Mouse (Mus musculus): ENCODE measurements at regions not wholly inside any gene's neighbourhood (a gene's known extent, or its start where the extent isn't known, plus 50 kb on each side); places are given as distances from the start of the nearest gene placed in this dataset.

- DNase-seq (ENCODE audit: low spot score) = peak; percentile 44
Observed at GRCm38 (mm10) chr19:32939692-32940091, 182.4 kb downstream of the Pten start.

DNA sequence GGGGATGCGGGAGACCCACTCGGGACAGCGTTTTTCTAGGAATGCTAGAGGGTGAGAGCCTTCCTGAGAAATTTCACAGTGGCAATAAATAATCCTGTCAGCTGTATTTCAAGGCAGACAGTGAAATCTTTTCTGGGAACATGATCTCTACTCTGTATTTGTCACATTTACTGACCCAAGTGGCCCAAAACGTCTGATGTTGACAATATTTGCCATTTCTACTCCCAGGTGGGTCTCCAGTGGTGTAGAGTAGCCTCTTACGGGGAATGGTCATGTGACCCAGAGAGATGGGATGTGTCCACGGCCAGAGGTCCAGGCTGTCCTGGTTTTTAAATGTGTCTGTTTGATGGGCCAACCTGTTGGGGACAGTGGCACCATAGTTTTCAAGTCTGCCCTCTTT lies 183.5 kb downstream of the Pten start:
- no peak for DNase-seq (ENCODE audit: low spot score)

GRCm38 (mm10) chr19:32943594-32944230 lies 186.4 kb downstream of the Pten start:
- no peak for DNase-seq (ENCODE audit: low spot score)

DNA sequence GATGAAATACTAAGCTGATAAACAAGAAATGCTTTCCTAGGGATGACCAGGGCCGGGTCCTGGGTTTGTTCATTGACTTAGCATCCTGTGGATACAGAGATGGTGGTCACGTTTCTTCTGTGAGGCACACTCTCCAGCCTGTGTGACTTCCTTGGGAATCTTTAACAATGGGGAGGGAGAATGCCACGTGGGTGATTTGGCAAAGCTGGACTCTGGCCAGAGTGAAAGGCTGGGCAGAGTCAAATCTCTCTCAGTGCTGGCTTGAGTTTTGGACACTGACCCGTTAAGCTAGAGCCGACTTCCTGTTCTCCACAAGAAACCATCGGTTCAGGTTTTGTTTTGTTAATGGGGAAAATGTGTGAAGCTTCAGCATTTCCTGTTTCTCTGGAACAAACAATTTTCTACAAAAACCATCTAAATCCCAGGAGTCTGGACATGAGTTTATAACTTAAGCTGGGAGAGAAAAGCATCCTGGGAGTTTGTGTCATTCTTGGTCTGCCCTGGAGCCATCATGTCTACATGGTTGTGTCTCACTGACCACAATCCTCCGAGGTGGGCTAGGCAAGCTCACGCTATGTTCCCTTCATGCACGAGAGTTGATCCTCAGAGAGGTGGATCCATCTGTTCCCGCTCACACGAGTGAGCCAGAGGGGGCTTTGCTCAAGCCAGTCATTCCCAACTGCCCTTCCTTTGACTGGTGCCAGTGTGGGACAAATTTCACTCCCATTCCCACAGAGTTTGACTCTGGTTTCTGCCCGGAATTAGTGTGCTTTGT lies 190.0 kb downstream of the Pten start:
- no peak for DNase-seq (ENCODE audit: low spot score)

DNA sequence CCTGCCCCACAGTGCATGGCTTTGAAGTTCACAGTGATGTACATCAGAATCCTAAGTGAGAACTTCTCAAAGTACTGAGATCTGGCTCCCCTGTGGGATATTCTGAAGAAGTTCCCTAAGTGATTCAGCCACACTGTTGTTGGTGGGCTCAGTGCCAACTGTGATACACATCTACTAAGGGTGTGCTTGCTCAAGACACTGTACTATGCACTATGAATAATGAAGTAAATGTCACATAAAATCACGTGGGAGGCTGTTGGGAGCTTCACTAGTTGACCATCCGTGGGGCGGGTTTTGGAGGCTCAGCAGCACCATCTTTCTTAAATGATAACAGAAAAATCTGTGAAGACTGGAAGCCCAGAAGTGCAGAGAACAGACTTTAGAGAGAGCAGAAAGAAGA lies 193.0 kb downstream of the Pten start:
- no peak for DNase-seq (ENCODE audit: low spot score)

DNA sequence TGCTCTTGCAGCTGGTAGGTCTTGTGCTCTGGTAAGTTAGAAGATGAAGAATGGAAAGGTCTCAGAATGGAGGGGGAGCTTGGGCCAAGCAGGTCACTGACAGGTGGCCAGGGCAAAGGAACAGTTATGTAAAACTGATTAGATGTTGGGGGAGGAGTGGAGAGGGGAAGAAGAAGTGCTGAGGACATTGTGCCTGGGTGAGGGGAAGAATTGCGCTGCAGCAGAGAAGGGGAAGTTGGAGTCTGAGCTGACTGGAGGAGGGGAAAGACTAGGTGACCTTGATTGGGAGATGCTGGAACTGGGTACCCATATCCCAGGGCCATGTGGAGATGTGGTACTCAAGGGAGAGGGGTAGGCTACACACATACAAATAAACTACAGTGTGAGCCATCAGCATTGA lies 193.5 kb downstream of the Pten start:
- no peak for DNase-seq (ENCODE audit: low spot score)

DNA sequence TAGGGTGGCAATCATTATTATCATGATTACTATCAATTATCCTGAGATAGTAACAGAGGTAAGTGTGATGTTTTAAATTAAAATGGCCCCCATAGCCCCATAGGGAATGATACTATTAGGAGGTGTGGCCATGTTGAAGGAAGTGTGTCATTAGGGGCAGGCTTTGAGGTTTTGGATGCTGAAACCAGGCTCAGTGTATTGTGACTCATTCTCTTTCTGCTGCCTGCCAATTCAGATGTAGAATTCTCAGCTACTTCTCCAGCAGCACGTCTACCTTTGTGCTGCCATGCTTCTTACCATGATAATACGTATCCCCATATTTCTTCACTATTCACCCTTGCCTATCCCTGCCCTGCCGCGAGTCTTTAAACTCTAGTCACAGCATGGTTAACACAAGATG lies 195.1 kb downstream of the Pten start:
- no peak for DNase-seq (ENCODE audit: low spot score)

DNA sequence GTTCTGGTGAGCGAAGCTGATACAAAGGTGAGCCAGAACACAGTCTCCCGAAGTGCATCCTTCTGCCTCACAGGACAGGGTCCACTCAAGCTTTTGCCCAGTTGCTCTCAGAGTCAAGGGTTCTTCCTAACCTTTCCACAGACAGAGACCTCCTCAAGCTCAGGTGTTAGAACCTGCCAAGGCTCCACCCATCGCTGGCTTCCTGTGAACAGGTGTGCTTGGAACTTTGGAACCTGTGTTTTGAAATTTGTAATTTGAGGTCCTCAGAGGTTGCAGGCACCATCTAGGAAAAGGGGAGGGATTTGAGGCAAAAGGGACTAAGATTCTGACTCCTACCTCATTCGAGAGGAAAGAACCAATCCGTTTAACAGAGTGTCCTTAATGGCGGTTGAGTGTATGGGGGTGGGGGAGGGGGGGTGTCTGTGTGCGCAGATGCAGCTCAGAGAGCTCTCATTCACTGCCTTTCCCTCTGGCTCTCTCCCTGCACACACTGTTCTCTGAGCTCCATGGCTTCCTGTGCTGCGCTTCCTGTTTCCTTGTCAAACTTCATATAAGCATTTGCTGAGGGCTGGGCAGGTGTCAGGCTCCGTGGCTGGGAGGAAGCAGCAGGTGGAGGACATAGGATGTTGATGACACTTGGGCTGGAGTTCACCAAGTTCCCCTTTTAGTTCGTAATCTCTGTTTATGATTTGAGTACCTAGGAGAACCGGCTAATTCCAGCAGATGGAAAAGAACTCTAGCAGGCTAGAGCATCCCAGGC lies 195.8 kb downstream of the Pten start:
- DNase-seq (ENCODE audit: low spot score) = no peak

GRCm38 (mm10) chr19:32954001-32954605 lies 196.8 kb downstream of the Pten start:
- DNase-seq (ENCODE audit: low spot score) = no peak

- no peak for DNase-seq (ENCODE audit: low spot score)
Observed at GRCm38 (mm10) chr19:32954942-32955341, 197.6 kb downstream of the Pten start.

DNA sequence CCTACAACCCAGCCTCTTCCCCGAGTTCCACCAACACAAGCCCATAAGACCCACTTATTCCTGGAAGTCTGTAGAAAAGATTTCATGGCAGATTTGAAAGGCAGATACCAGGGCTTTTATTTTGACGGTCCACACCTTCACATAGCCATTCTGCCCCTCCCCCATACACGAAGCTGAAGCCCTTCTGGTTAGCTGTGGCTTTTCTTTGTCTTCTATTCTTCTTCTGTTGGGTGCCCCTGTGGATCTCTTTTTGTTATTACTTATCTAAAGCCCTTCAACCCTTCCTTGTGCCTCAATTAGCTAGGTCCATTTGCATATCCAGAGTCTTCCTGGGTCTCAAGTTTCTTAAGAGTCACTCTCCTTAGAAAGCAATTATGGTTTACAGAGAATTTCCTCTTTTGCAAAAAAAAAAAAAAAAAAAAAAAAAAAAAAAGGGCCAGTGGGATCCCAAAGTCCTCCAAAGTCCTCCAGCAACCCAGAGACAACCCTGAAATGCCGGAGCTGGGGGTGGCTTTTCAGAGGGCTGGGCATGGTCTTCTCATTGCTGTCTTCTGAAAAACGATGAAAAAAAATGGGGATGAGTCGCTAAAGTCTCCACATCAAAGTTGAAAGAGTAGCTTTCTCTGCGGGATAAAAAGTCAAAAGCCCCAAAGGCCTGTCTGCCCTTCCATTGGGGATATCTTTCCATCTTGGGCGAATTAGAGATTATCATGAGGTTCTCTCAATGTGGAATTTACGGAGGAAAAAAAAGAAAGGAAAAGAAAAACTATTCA lies 199.0 kb downstream of the Pten start:
- DNase-seq (ENCODE audit: low spot score) = no peak

- no peak for DNase-seq (ENCODE audit: low spot score)
Observed at GRCm38 (mm10) chr19:32956916-32957558, 199.7 kb downstream of the Pten start.

- DNase-seq (ENCODE audit: low spot score) = no peak
Observed at GRCm38 (mm10) chr19:32958276-32958675, 201.0 kb downstream of the Pten start.

- no peak for DNase-seq (ENCODE audit: low spot score)
Observed at GRCm38 (mm10) chr19:32958791-32959190, 201.5 kb downstream of the Pten start.

DNA sequence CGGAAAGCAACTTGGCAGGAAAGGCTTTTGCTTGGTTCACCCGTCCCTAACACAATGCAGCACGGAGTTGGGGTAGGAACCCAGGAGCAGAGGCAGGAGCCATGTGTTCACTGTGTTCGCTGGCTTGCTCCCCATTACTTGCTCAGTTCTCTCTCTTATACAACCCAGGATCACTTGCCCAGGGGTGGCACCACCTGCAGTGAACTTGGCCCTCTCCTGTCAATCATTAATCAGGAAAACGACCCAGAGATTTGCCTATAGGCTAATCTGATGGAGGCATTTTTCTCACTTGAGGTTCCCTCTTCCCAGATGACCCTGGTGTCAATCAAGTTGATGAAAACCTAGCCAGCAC lies 202.5 kb downstream of the Pten start:
- DNase-seq (ENCODE audit: low spot score) = no peak

- no peak for DNase-seq (ENCODE audit: low spot score)
Observed at GRCm38 (mm10) chr19:32960196-32960947, 203.1 kb downstream of the Pten start.

DNA sequence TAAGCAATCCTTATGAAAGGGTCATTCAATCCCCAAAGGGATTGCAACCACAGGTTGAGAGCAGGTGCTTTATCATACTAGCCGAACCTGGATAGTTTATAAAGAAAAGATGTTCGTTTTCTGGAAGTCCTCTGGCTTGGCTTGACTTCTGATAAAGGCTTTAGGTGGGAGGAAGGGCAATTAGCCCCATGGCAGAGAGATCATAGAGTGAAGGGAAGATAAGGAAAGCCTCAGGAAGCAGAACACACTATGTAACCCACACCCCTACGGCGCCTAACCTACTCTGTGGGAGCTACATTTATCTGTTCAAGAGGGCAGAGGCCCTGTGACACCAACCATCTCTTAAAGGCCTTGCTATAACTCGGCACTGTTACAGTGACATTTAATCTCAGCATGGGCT lies 204.2 kb downstream of the Pten start:
- DNase-seq (ENCODE audit: low spot score) = no peak

- no peak for DNase-seq (ENCODE audit: low spot score)
Observed at GRCm38 (mm10) chr19:32963983-32964382, 206.7 kb downstream of the Pten start.

DNA sequence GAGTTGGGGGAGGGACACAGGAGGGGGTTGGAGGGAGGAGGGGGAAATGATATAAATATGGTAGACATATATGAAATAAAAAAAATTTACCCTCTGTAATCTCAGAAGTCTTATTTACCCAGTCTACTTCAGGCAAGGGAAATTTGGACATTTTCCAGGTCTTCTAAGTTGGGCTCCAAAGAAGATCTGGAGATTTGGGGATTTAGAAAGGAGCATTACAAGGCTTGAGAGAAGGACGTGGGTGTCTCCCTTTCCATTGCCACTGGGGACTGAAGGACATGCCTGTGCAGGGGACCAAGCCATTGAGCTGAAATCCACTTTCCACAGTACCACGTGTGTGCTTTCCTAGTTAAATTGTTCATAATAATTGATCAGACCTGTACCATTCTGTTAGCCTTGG lies 208.2 kb downstream of the Pten start:
- no peak for DNase-seq (ENCODE audit: low spot score)

DNA sequence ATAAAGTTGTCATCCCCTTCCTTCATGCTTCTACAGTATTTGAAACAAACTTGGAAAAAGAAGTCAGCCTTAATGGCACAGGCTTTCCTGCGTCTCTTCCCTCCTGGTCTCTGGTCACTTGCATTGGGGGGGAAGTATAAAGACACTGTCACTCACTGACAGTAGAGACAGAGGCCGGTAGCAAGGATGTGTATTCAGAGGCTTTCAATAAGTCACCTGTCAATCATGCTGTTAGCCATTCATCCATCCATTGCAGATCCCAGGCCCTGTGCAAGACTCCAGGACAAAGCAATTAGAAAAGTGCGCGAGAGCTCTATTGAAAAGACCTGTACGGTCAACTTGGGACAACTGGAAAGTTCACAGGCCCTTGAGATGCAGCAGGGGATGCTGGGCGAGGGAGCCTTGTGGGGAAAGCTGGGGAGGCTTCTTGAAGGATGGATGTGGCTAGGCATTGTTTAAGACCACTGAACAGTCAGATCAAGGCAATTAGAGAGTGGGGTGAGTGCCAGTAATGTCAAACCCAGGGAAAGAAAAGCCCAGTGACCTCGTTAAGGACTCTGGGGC lies 212.0 kb downstream of the Pten start:
- DNase-seq (ENCODE audit: low spot score) = no peak

Data from ovary, adult 18-20 months (tissue).